Mouse (Mus musculus): Measurements from ENCODE around the gene Dnajc27.

Dnajc27 gene

DNA sequence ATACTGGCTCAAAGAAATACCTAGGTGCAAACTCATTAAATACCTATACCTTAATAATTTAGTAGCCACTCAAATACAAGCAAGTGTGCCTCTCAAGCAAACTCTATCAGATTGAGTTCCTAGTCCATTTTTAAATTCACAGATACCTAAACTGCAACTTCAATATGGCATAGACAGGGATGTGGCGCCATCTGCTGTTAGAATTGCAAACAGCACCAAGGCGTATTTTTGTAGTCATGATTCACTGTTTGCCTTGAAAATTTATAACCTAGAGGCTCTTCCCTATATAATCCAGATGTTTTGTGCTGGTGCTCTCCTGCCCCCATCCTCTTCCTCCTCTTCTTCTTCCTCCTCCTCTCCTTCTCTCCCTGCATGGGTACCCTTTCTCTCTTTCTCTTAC lies 2.1 kb upstream of the Dnajc27 start:
- peak; percentile 92 for DNase-seq (ENCODE audit: low spot score)

- no peak for DNase-seq (ENCODE audit: low spot score)
Measured at GRCm38 (mm10) chr12:4083441-4083840, 1.1 kb downstream of the Dnajc27 start.

DNA sequence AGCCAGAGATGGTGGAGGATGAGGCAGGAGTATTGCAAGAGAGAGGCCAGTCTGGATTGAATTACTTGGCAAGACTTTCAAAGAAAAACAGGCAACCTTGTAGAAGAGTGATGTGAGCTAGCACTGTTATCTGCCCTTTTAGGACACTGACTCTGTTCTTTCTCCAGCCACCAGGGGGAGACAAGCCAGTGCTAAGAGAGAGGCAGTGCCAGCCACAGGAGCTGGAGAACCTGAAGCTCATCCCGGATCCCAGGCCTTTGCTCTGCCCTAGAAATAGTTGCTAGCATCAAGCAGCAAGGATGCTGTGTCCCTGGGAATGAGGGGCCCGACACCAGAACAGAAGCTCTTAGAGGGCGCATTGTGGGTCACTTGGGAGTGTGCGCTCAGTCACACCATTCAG lies 25.0 kb downstream of the Dnajc27 start:
- peak; percentile 52 for DNase-seq (ENCODE audit: low spot score)

DNA sequence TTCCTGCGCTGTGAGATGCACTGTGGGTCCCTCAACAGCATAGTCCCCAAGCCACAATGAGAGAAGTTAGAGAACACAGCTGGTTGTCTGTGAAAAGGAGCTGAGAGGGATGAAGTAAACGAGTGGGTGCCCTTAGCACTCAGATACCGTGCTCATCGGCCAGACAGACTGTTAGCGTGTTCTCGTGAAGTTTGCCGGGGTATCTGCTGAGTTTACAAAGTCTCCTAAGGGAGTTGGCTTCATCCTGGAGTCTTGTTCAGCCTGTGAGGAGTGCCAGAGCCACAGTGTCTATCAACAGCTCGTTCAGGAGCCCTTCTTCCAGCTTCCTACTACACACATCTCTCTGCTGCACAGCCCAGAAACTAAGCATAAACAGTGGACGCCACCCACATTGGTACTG lies 33.7 kb downstream of the Dnajc27 start:
- DNase-seq (ENCODE audit: low spot score) = no peak

DNA sequence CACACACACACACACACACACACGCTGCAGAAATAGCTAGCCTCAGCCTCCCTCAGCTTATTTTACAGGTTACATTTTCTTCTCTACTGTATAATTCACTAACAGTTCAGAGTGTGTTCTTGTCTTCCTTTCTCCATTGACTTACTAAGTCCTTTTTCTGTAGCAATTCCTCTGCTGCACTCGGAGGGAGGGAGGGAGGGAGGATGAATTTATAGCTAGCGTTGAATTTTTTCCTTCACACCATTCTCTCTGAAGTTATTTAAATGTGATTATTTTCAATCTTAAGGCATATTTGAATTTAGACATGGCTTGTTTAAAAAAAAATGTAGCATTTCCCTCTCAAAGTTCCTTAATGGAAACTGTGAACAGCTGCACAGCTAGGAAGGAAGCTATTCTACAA lies 34.8 kb downstream of the Dnajc27 start:
- no peak for DNase-seq (ENCODE audit: low spot score)

DNA sequence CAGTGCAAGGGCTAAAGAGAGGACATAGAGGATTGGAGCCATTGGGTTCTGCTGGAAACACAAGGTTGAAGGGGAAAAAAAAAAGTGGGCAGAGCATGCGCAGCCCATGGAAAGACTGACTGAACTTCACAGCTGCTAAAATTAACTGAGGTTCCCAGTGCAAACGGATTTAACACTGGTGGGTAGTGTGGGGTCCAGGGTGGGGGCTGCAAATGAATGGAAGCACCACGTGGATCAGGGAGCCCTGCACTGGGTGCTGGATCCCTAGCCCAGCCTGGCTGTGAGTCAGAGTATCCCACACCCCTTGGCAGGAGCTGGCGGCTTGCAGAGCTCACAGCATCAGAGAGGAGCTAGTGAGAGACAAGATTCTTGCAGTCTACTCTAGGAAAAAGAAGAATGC lies 35.2 kb downstream of the Dnajc27 start:
- DNase-seq (ENCODE audit: low spot score) = no peak

GRCm38 (mm10) chr12:4127346-4127745 lies 45.0 kb downstream of the Dnajc27 start:
- no peak for DNase-seq (ENCODE audit: low spot score)

- DNase-seq (ENCODE audit: low spot score) = peak; percentile 30
Measured at GRCm38 (mm10) chr12:4132941-4133846, 50.8 kb downstream of the Dnajc27 start, which contains the start of gene Adcy3. TSS of gene Adcy3 (plus strand) at chr12:4133103.

GRCm38 (mm10) chr12:4133847-4134212 lies 51.4 kb downstream of the Dnajc27 start:
- DNase-seq (ENCODE audit: low spot score) = no peak

GRCm38 (mm10) chr12:4143179-4143578 lies 60.8 kb downstream of the Dnajc27 start:
- DNase-seq (ENCODE audit: low spot score) = no peak

GRCm38 (mm10) chr12:4150936-4151335 lies 68.6 kb downstream of the Dnajc27 start:
- DNase-seq (ENCODE audit: low spot score) = no peak

DNA sequence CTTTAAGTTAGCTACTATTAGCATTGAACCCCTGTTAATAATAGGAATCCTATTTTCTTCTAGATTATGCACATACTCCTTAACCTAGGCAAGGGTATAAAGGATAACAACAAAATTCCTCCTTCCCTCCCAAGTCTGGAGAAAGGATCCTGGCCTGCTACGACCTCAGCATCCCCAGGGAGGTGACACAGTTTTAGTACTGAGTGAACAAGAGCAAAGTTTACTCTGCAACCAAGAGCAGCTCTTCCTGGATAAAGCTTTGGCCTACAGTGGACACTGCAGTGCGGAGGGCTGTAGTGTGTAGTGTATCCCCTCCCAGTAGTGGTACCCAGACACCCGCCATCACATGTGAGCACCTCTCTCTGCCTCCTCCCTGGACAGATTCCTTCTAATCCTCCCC lies 69.6 kb downstream of the Dnajc27 start:
- DNase-seq (ENCODE audit: low spot score) = no peak

DNA sequence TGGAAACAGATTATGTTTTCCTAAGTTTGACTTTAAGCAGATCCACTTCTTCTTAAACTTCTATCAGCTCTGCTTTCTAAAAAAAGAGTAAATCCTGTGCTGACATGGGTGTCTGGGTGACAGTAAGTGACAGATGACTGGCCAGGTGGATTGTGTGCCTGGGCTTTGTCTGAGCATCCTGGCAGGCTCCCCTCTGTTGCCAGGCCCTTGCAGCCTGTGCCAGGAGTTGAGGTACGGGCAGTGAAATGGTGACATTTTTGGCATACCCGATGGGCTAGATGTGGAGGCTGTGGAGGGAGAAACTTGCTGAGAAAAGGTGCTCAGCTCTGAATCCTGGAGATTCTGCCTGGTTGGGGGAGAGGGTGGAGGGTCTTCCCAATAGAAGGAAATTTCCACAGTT lies 75.1 kb downstream of the Dnajc27 start:
- no peak for DNase-seq (ENCODE audit: low spot score)

DNA sequence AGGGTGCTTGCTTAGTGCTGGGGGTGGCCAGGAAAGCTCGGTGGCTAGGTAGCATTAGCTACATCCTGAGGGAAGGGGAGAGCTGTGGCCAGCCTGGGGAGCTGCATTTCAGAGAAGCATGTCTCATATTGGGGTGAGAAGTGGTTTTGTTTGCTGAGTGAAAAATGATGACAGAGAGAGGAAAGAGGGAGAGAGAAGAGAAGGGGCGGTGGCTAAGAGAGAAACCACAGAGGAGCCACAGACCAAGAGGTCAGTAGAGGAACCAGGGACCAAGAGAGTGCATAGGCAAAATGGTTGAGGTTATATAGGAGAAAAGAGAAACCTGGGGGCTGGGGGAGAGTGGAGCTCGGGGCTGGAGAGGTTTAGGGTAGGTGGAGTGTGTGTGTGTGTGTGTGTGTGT lies 75.8 kb downstream of the Dnajc27 start:
- DNase-seq (ENCODE audit: low spot score) = no peak

- no peak for DNase-seq (ENCODE audit: low spot score)
Measured at GRCm38 (mm10) chr12:4158868-4159632, 76.7 kb downstream of the Dnajc27 start.

All from layer of hippocampus, adult 9-10 months (tissue).